Mouse (Mus musculus): Measurements from ENCODE around the gene Unc13d.

GRCm38 (mm10) chr11:116059691-116060025 lies 18.1 kb downstream of the Unc13d start:
- TF ChIP-seq GATA1 (IDR thresholded peaks at IDR 0.05; ENCODE audit: low read length) (no peak), TAL1 (IDR thresholded peaks at IDR 0.05; ENCODE audit: low read length) (no peak)

Measured in erythroblast, embryonic 14.5 days (primary cell).